Mouse (Mus musculus) stomach, postnatal 0 days (tissue): Measurements from ENCODE around the gene Grhl3. TPM values are rescaled to one million over a fixed set of nuclear protein-coding genes. Genes with fewer than 3 reads are reported as not detected.
A peak's percentile ranks its signal among the peaks of the same experiment; 100 is the strongest.
"Not testable (repeated sequence)": the region's sequence is repeated elsewhere in the genome, so short reads cannot be mapped to it uniquely, and the experiment has no call there.

Source experiments
- ATAC-seq: fragments of 200-750 bp; cut with Nextera tagmentation; 2 replicates; pipeline ENCODE4 v1.8.0; 2017; ENCODE audit not compliant: low FRiP score, low TSS enrichment
- DNase-seq: peaks from one replicate; pipeline ENCODE4 v3.0.0-alpha.2; 2016; ENCODE audit warnings: low spot score
- H3K27ac ChIP-seq: fragments of 300-500 bp; sonication (generic); replicated peaks from 2 replicates; pipeline ENCODE4 v1.5.1; 2014; ENCODE audit warnings: mild to moderate bottlenecking, control low read depth
- H3K27me3 ChIP-seq: fragments of 300-500 bp; sonication (generic); 2 replicates; pipeline ENCODE4 v1.6.1; 2014; ENCODE audit warnings: low read length; ENCODE audit not compliant: control insufficient read depth, insufficient read depth
- H3K36me3 ChIP-seq: fragments of 300-500 bp; sonication (generic); 2 replicates; pipeline ENCODE4 v1.6.1; 2014; ENCODE audit warnings: low read length, mixed read lengths; ENCODE audit not compliant: control insufficient read depth, insufficient read depth
- H3K4me1 ChIP-seq: fragments of 300-500 bp; sonication (generic); replicated peaks from 2 replicates; pipeline ENCODE4 v1.6.1; 2014; ENCODE audit warnings: antibody characterized with exemption; ENCODE audit not compliant: control insufficient read depth, insufficient read depth
- H3K4me2 ChIP-seq: fragments of 300-500 bp; sonication (generic); replicated peaks from 2 replicates; pipeline ENCODE4 v1.6.1; 2014; ENCODE audit warnings: low read depth, mild to moderate bottlenecking, control low read depth, moderate library complexity
- H3K4me3 ChIP-seq: fragments of 300-500 bp; sonication (generic); 2 replicates; pipeline ENCODE4 v1.5.1; 2014; ENCODE audit warnings: low read depth, low read length, control low read depth
- H3K9ac ChIP-seq: fragments of 300-500 bp; sonication (generic); 2 replicates; pipeline ENCODE4 v1.6.1; 2014; ENCODE audit warnings: mild to moderate bottlenecking, low read length, control low read depth, mixed read lengths
- H3K9me3 ChIP-seq: fragments of 300-500 bp; sonication (generic); 2 replicates; pipeline ENCODE4 v1.6.1; 2016; ENCODE audit warnings: low read length; ENCODE audit not compliant: control insufficient read depth
- CTCF ChIP-seq: IDR thresholded peaks from 2 replicates; pipeline ENCODE4 v1.5.1; 2016; ENCODE audit warnings: antibody characterized with exemption, low read depth, mild to moderate bottlenecking, moderate library complexity
- EP300 ChIP-seq: optimal IDR thresholded peaks from 2 replicates; pipeline ENCODE3; 2016; ENCODE audit warnings: antibody characterized with exemption
- WGBS: fragments of 180-500 bp; shearing (Covaris S2); extraction: QIAGEN DNeasy Blood & Tissue Kit; methylation state at CpG from one replicate; pipeline ENCODE4 v1.1.7; 2014; 5-methylcytosine and 5-hydroxymethylcytosine counted together
- polyA plus RNA-seq: library from polyadenylated mRNA; unstranded; fragments of >200 nt; fragmentation: Nextera tagmentation; extraction: Ambion mirVana; gene quantifications from 2 replicates; pipeline ENCODE4 v1.2.1, GENCODE M21; 2015

Gene Grhl3
- polyA plus RNA-seq = 52.5 and 53.3 TPM in 2 replicates

GRCm38 (mm10) chr4:135573251-135573808 is at the start of gene Grhl3:
TSS of gene Grhl3 (minus strand) at chr4:135573630.
- Histone ChIP-seq H3K27me3 (no peaks in the 10 kb centered on the region), H3K4me1 (no peaks in the 10 kb centered on the region; the same call in 1 of the 2 replicates), H3K27ac (peak within 1 kb of the TSS; percentile 63), H3K9me3 (no peaks in the 10 kb centered on the region), H3K9ac (peak within 1 kb of the TSS; percentile 14; the same call in 1 of the 2 replicates), H3K4me2 (peak within 1 kb of the TSS; percentile 60), H3K4me3 (peak within 1 kb of the TSS; percentile 34), H3K36me3 (no peaks in the 10 kb centered on the region)
- TF ChIP-seq CTCF = peak; percentile 40
- TF ChIP-seq EP300 = no peak
- ATAC-seq = peak; percentile 24; the same call in 1 of the 2 replicates
- peak; percentile 71 for DNase-seq
- under 1% methylated on average over 31 of the region's 31 CpGs for WGBS

- 91% methylated on average over 10 of the region's 10 CpGs for WGBS
- Histone ChIP-seq H3K27ac (no peak overlapping the region), H3K9ac (no peak overlapping the region), H3K27me3 (no peaks in the 10 kb centered on the region), H3K9me3 (no peaks in the 10 kb centered on the region), H3K36me3 (no peaks in the 10 kb centered on the region), H3K4me2 (no peak overlapping the region), H3K4me3 (no peak overlapping the region), H3K4me1 (no peaks in the 10 kb centered on the region)
- ATAC-seq = no peak
- TF ChIP-seq CTCF = no peak
- no peak for TF ChIP-seq EP300
- no peak for DNase-seq
Observed at GRCm38 (mm10) chr4:135622290-135622689, 48.9 kb upstream of the Grhl3 start.

- H3K9me3 ChIP-seq = no peaks in the 10 kb centered on the region
- TF ChIP-seq CTCF (no peak), EP300 (no peak)
- H3K36me3 ChIP-seq = no peaks in the 10 kb centered on the region
- no peaks in the 10 kb centered on the region for H3K27me3 ChIP-seq
- H3K4me3 ChIP-seq = no peak overlapping the region
- no peak for ATAC-seq
- no peak for DNase-seq
- no peak overlapping the region for H3K4me2 ChIP-seq
- no peak overlapping the region for H3K9ac ChIP-seq
- WGBS = 94% methylated on average over 3 of the region's 3 CpGs
- no peak overlapping the region for H3K27ac ChIP-seq
- H3K4me1 ChIP-seq = no peaks in the 10 kb centered on the region
Observed at GRCm38 (mm10) chr4:135620461-135620860, 47.0 kb upstream of the Grhl3 start.

- 12% methylated on average over 16 of the region's 16 CpGs for WGBS
- TF ChIP-seq CTCF = 0 out of 2 replicates have a peak, but pooled peaks have one; percentile 3
- no peak for TF ChIP-seq EP300
- Histone ChIP-seq H3K9me3 (no peaks in the 10 kb centered on the region), H3K4me1 (no peaks in the 10 kb centered on the region), H3K9ac (no peak overlapping the region), H3K4me3 (no peak overlapping the region), H3K27me3 (no peaks in the 10 kb centered on the region), H3K4me2 (no peak overlapping the region), H3K36me3 (no peaks in the 10 kb centered on the region), H3K27ac (no peak overlapping the region)
- ATAC-seq = no peak
- DNase-seq = peak; percentile 39
Observed at GRCm38 (mm10) chr4:135617783-135618470, 44.5 kb upstream of the Grhl3 start.

GRCm38 (mm10) chr4:135617038-135617437 is 43.6 kb upstream of the Grhl3 start:
- no peaks in the 10 kb centered on the region for H3K9me3 ChIP-seq
- H3K27ac ChIP-seq = no peak overlapping the region
- ATAC-seq = no peak
- TF ChIP-seq EP300 (no peak), CTCF (no peak)
- no peaks in the 10 kb centered on the region for H3K27me3 ChIP-seq
- H3K9ac ChIP-seq = no peak overlapping the region
- WGBS = 52% methylated on average over 4 of the region's 4 CpGs
- no peak for DNase-seq
- H3K4me3 ChIP-seq = no peak overlapping the region
- no peak overlapping the region for H3K4me2 ChIP-seq
- no peaks in the 10 kb centered on the region for H3K36me3 ChIP-seq
- H3K4me1 ChIP-seq = no peaks in the 10 kb centered on the region

- DNase-seq, H3K4me1 ChIP-seq, H3K36me3 ChIP-seq, ATAC-seq, H3K27ac ChIP-seq, H3K4me3 ChIP-seq, H3K4me2 ChIP-seq, H3K9me3 ChIP-seq, H3K27me3 ChIP-seq, H3K9ac ChIP-seq: not testable (repeated sequence)
- WGBS = 63% methylated on average over 5 of the region's 5 CpGs
Observed at GRCm38 (mm10) chr4:135615307-135615706, 41.9 kb upstream of the Grhl3 start.
